Mouse (Mus musculus) liver, embryonic 14.5 days (tissue): ENCODE data around the gene Clrn2.

Experiments
- CTCF ChIP-seq: IDR thresholded peaks from 2 replicates; pipeline ENCODE4 v1.5.1; 2016; ENCODE audit warnings: antibody characterized with exemption, low read depth, control low read depth
- EP300 ChIP-seq: IDR thresholded peaks from 2 replicates; pipeline ENCODE4 v1.6.1; 2016; ENCODE audit warnings: antibody characterized with exemption, low read depth

GRCm38 (mm10) chr5:45473521-45473920 is 20.0 kb downstream of the Clrn2 start:
- TF ChIP-seq EP300 (no peak), CTCF (no peak)
